Mouse (Mus musculus) thymus, adult 2 months (tissue): Measurements from ENCODE around the gene Actr2. TPM values are rescaled to one million over a fixed set of nuclear protein-coding genes. Genes with fewer than 3 reads are reported as not detected.

Experiments used
- DNase-seq: peaks from one replicate; pipeline ENCODE4 v3.0.0; 2021
- H3K27ac ChIP-seq: fragments of 200-500 bp; 2 replicates; pipeline ENCODE4 v1.5.1; 2012; ENCODE audit warnings: low read length, control low read depth; ENCODE audit not compliant: control insufficient read depth, insufficient read depth
- H3K27me3 ChIP-seq: fragments of 200-500 bp; 2 replicates; pipeline ENCODE4 v1.6.1; 2012; ENCODE audit warnings: mild to moderate bottlenecking, low read length, moderate library complexity, mixed read lengths; ENCODE audit not compliant: control insufficient read depth, insufficient read depth
- H3K36me3 ChIP-seq: fragments of 200-500 bp; 2 replicates; pipeline ENCODE4 v1.6.1; 2012; ENCODE audit warnings: mild to moderate bottlenecking, low read length, moderate library complexity; ENCODE audit not compliant: control insufficient read depth, insufficient read depth
- H3K4me1 ChIP-seq: fragments of 200-500 bp; replicated peaks from 2 replicates; pipeline ENCODE4 v1.6.1; 2012; ENCODE audit warnings: low read length; ENCODE audit not compliant: control insufficient read depth, insufficient read depth
- H3K4me3 ChIP-seq: fragments of 200-500 bp; 2 replicates; pipeline ENCODE4 v1.5.1; 2012; ENCODE audit warnings: mild to moderate bottlenecking, low read length, control low read depth, moderate library complexity; ENCODE audit not compliant: control insufficient read depth, insufficient read depth
- CTCF ChIP-seq: fragments of 200-500 bp; IDR thresholded peaks from 2 replicates; pipeline ENCODE4 v1.5.1; 2012; ENCODE audit warnings: mild to moderate bottlenecking, control low read depth, low read length, moderate library complexity, borderline replicate concordance; ENCODE audit not compliant: control insufficient read depth, poor library complexity, insufficient read depth; ENCODE audit errors: extremely low read depth
- POLR2A ChIP-seq: fragments of 200-500 bp; IDR thresholded peaks from 2 replicates; pipeline ENCODE4 v1.6.1; 2012; ENCODE audit warnings: mild to moderate bottlenecking, low read length, control low read depth, moderate library complexity; ENCODE audit not compliant: control insufficient read depth, poor library complexity, insufficient read depth; ENCODE audit errors: extremely low read depth
- WGBS: fragments of 180-500 bp; shearing (Covaris S2); methylation state at CpG from one replicate; pipeline ENCODE4 v1.1.7; 2018; 5-methylcytosine and 5-hydroxymethylcytosine counted together
- polyA plus RNA-seq: library from polyadenylated mRNA; depleted of rRNA; stranded (reverse); fragments of >200 nt; gene quantifications from 2 replicates; pipeline ENCODE4 v1.2.3, GENCODE M21; 2012

Actr2 gene
- polyA plus RNA-seq, 1 experiment: 41.7 TPM

DNA sequence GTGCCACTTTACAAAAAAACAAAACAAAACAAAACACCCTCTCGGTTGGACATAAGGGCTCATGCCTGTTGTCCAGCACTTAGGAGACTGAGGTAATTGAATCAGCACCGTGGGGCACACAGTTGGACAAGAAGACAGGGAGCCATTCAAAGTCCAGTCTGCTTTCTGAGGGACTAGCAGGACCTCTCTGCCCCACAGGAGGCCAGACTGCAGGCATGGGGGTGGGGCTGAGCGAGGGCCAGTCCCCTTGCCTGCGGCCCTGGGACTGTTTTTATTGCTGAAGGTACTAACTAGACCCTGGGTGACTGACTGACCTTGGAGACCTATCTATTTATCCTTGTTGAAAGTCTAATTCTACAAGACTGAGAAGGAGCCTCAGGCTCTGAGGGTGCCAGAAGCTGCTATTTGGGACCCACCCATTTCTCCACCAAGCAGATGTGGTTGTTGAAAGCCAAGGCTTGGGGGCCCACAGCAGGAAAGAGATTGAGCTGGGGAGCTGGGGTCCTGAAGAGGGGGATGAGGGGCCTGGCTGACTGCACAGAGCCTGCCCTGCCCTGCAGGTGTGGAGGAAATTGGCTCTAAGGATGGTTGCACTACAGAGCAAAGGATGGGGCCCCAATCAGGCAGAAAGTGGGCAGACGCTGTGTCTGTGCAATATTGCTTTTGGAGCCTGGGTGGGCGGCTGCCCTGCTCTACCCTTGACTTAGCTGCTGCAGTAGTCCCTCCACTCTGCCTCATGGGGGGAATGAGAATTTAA is 71.4 kb downstream of the Actr2 start:
- no peaks in the 10 kb centered on the region for H3K36me3 ChIP-seq
- H3K4me3 ChIP-seq: no peak overlapping the region
- TF ChIP-seq CTCF: no peak
- TF ChIP-seq POLR2A: no peak
- H3K4me1 ChIP-seq: peaks cover 19% of the 10 kb centered on the region
- H3K27ac ChIP-seq: no peak overlapping the region
- H3K27me3 ChIP-seq: no peaks in the 10 kb centered on the region
- 56% methylated on average over 6 of the region's 6 CpGs for WGBS
- peak; percentile 21 for DNase-seq

GRCm38 (mm10) chr11:20038723-20039122 is 74.0 kb downstream of the Actr2 start:
- WGBS: 75% methylated on average over 8 of the region's 8 CpGs
- Histone ChIP-seq H3K36me3 (no peaks in the 10 kb centered on the region), H3K27me3 (no peaks in the 10 kb centered on the region), H3K27ac (no peak overlapping the region), H3K4me1 (peaks cover 31% of the 10 kb centered on the region), H3K4me3 (no peak overlapping the region)
- no peak for DNase-seq
- TF ChIP-seq POLR2A (no peak), CTCF (no peak)

DNA sequence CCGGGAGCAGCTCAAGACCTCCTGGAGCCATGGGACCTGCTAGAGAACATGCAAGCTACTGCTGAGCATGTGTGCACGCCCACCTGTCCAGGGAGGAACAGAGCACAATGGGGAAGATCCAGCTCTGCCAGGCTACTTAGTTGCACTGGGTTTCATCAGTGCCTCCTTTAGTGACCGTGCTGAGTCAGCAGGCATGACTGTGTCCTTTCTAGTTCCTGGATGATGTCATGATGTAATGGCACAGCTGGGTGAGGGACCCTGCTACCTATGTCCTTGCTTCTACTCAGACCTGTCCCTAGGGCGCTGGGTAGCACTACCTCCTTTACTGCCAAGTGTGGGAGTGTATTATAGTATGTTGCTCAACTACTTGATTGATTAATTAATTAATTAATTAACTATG is 75.0 kb downstream of the Actr2 start:
- Histone ChIP-seq H3K27ac (no peak overlapping the region), H3K4me3 (no peak overlapping the region), H3K36me3 (no peaks in the 10 kb centered on the region), H3K27me3 (no peaks in the 10 kb centered on the region), H3K4me1 (peaks cover 27% of the 10 kb centered on the region)
- TF ChIP-seq CTCF: no peak
- no peak for TF ChIP-seq POLR2A
- no peak for DNase-seq
- 95% methylated on average over 4 of the region's 4 CpGs for WGBS

GRCm38 (mm10) chr11:20035972-20036371 is 76.7 kb downstream of the Actr2 start:
- WGBS: 96% methylated on average over 7 of the region's 7 CpGs
- no peaks in the 10 kb centered on the region for H3K36me3 ChIP-seq
- H3K27ac ChIP-seq: no peak overlapping the region
- TF ChIP-seq CTCF (no peak), POLR2A (no peak)
- H3K4me1 ChIP-seq: peaks cover 13% of the 10 kb centered on the region
- no peaks in the 10 kb centered on the region for H3K27me3 ChIP-seq
- no peak for DNase-seq
- H3K4me3 ChIP-seq: no peak overlapping the region

- peak; percentile 56 for DNase-seq
- WGBS: 37% methylated on average over 11 of the region's 11 CpGs
These were observed 77.3 kb downstream of the Actr2 start for GRCm38 (mm10) chr11:20035343-20035928.

GRCm38 (mm10) chr11:20034337-20034947 is 78.3 kb downstream of the Actr2 start:
- 92% methylated on average over 14 of the region's 14 CpGs for WGBS
- Histone ChIP-seq H3K36me3 (no peaks in the 10 kb centered on the region), H3K27ac (no peak overlapping the region), H3K27me3 (no peaks in the 10 kb centered on the region), H3K4me3 (no peak overlapping the region), H3K4me1 (peaks cover 12% of the 10 kb centered on the region)
- no peak for DNase-seq
- no peak for TF ChIP-seq POLR2A

More at GRCm38 (mm10) chr11:20035343-20035928, 77.3 kb downstream of the Actr2 start:
- H3K36me3 ChIP-seq: no peaks in the 10 kb centered on the region
- peaks cover 12% of the 10 kb centered on the region for H3K4me1 ChIP-seq
- H3K4me3 ChIP-seq: no peak overlapping the region
- no peaks in the 10 kb centered on the region for H3K27me3 ChIP-seq
- H3K27ac ChIP-seq: no peak overlapping the region
- TF ChIP-seq CTCF (no peak), POLR2A (no peak)
